Mouse (Mus musculus) cerebellum, postnatal 36 days (tissue): ENCODE measurements around the gene Gm49776.
"Not testable (repeated sequence)": the region's sequence is repeated elsewhere in the genome, so short reads cannot be mapped to it uniquely, and the experiment has no call there.

Experiments used
- DNase-seq, 2 experiments: peaks; one replicate each; pipeline ENCODE4 v3.0.0; 2021 to 2022; ENCODE audit warnings: mixed read lengths in 2 of 2

Gene Gm49776

GRCm38 (mm10) chr16:18258221-18258620 lies at the start of gene Gm49776:
Gm49776 (minus strand) TSS chr16:18258321.
- DNase-seq = no peak

DNA sequence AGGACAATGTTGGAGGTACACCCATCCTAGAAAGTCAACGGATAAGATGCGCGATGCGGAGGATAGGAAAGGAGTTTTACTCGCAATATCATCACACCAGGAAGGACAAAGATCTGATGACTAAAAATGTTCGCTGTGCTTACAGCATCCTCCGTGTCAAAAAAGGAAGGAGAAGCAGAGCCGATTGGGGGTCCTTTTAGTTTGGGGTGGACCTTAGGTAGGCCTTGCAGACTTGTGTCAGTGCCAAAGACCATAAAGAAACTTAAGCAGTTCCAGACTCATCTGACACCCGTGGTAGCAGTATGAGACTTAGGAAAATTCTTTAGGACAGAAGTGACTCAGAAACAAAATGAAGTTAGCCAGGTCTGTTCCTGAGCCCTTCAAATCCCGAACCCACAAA lies 31.5 kb upstream of the Gm49776 start:
- not testable (repeated sequence) for DNase-seq

DNA sequence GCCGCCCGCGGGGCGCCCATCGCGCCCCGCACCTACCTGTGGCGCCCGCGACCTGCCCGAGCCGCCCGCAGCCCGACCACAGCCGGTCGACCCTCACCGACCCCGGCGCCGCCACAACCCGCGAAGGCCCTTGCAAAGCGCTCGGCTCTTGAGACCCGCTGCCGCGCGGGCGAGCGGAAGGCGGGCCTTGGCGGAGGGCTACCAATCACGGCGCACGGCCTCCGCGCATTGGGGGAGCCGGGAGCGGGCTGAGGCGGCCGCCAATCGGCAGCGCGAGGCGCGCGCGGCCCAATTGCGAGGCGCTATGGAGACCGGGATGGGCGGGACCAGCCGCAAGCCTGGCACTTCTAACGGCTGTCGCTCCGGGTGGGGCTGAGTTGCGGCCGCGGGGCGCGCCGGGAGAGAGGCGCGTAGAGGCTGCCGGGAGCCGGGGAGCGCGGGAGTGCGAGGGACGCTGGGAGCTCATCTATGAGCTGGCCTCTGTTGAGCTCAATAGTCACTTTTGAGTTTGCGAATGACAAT lies 31.0 kb upstream of the Gm49776 start, which contains the start of gene Dgcr8:
Dgcr8 (minus strand) TSS at position 180 of the 522 bp plus-strand sequence.
- peak; percentile 95 to 98 for DNase-seq

DNA sequence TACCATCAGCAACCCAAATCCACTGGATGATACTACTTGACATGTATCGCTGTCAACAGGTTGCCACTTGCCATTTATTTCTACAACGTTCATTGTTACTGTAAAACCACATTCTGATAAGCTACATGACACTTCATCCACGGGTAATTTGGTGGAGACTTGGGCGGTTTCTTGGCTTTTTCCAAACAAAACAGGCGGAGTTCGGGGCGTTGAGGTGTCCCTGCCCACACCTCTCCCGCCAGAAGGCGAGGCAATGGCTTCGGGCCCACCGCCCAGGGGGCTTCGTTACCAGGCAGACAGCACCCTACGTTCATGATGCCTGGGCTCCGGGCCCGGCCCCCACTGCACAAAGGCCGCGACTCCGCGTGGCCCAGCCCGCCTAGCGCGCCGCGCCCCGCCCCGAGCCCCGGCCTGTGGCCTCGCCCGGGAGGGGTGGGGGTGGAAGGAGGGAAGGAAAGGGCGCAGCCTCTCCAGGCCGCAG lies 30.5 kb upstream of the Gm49776 start:
- DNase-seq = no peak

DNA sequence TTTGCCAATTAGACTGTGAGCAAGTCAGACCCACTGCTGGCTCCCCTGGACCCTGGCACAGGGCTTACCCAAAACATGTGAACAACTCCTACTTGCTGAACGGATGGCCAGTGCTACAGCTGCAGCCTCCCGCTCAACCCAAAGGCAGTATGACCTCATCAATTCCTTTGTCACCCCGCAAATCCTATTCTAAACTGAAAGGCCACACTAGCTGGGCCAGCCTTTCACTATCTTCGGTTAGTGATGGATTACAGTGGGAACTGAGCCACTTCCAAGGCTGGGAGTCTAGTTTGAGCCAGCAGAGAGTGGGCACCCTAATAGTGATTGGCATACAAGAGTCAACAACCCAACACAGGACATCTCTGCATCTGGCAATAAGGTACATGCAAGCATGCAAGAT lies 30.0 kb upstream of the Gm49776 start:
- DNase-seq = no peak

DNA sequence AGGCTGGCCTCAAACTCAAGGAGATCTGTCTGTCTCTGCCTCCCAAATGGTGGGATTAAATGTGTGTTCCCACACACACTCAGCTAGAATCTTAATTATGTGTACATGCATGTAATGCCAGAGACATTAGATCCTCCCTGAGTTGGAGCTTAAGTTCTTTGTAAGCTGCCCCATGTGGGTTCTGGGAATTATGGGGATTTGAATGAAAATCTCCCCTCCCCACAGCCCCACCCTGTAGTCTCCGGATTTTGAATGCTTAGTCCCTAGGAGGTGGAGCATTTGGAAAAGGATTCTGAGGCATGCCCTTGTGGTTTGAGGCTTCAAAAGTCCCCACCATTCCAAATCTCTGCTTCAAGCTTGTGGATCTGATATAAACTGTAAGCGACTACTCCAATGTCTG lies 17.0 kb upstream of the Gm49776 start:
- DNase-seq = no peak

GRCm38 (mm10) chr16:18268182-18268581 lies 10.1 kb upstream of the Gm49776 start:
- no peak for DNase-seq

DNA sequence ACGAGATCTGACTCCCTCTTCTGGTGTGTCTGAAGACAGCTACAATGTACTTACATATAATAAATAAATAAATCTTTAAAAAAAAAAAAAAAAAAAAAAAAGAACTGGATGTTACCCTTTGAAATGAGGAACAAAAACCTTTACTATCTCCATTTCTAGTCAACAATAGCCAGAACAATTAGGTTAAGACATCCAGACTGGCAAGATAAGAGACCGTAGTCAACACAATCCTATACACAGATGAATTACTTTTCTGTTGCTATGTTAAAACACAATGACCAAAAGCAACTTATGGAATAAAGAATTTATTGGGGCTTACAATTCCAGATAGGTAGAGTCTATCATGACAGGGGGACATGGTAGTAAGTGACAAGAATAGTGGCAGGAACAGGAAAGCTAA lies 6.9 kb upstream of the Gm49776 start:
- DNase-seq = no peak

DNA sequence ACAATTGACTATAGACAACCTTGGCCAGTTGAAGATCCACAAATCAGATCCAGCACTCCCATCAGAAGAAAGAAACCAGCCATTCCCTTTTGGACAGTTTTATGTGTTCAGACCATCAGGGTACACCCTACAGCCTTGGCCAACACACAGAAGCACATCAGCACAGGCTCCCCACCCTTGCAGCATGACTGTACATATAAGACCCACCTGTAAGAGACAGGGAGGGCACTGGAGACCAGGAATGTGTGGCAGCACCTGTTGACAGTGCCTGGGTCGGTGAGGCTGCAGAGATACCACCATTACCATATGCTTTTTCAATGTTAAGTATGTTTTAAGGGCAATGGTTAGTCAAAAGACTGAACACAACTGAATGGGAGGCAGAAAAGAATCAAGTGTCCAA lies 4.3 kb downstream of the Gm49776 start:
- no peak for DNase-seq

- no peak for DNase-seq
Observed at GRCm38 (mm10) chr16:18252736-18253135, 5.4 kb downstream of the Gm49776 start.

GRCm38 (mm10) chr16:18250828-18251790 lies 7.0 kb downstream of the Gm49776 start:
- DNase-seq = no peak

DNA sequence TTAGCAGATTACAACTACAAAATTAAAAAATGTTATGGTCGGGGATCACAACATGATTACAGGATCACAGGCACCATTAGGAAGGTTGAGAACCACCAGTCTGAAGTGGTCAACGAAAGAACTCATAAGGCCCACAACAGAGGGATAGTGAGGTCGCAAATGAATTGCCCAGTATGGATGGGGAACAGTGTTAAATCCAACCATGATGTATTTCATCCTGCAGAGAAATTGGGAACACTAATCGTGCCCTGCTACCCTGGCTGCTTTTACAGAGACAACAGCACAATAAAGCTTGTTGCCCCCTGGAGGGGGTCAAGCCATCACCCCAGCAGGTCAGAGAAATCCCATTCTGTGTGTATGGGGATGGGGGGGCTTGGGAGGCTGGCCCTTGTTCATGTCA lies 7.9 kb downstream of the Gm49776 start:
- DNase-seq = no peak

- DNase-seq = peak in 1 of 2 experiments; percentile 52
Observed at GRCm38 (mm10) chr16:18249364-18249967, 8.7 kb downstream of the Gm49776 start.

GRCm38 (mm10) chr16:18248433-18249363 lies 9.4 kb downstream of the Gm49776 start, which contains the start of the genes Trmt2a and Ranbp1:
Trmt2a (plus strand) TSS chr16:18248679.
Ranbp1 (minus strand) TSS chr16:18248732.
- DNase-seq = peak; percentile 96 to 98

- DNase-seq = no peak
Observed at GRCm38 (mm10) chr16:18247521-18248399, 10.4 kb downstream of the Gm49776 start.

DNA sequence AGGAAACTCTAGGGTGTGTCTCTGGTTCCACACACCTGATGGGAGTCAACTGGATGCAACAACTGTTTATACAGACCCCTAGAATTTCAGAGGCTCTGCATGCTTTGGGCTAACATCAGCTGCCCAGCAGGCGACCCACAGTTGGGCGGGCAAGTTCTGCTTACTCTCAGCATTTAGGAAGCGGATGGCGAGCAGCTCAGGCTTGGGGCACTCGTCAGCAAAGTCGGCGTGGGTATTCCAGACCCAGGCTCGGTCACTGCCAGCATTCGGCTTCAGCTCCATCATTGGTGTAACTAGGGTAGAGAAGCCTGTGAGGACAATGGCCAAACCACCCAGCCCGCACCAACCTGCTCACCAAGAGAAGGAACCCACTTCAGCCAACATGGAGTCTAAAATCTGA lies 16.5 kb downstream of the Gm49776 start:
- no peak for DNase-seq

DNA sequence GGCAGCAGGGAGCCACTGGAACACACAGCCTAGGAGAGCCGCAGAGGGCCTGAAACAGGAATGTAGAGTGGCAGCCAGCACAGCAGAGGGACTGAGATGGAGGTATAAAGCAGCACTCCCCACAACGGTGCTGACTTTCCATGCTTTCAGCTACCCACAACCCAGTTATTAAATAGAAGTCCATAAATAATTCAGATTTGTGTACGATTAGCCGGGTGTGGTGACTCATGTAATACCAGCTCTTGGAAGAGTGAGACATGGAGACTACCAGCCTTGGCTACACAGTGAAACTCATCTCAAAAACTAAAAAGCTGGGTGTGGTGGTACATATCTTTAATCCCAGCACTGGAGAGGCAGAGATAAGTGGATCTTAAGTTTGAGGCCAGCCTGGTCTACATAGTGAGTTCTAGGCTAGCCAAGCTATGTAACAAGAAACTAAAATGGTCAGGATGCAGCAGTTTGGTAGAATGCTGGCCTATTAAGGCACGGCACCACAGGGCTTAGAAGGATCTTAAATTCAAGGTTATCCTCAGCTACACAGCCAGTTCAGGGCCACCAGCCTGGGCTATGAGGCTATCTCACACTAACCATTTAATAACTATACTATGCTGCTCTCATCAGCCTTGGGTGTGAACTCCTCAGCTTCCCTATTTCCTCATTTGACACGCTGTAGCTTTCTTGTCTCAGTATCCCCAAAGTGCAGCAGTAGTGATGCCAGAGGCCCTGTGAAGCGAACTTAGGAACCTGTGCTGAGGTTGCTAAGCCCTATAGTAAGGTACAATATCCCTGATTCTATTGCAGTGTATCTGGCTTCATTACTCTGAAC lies 21.2 kb downstream of the Gm49776 start:
- no peak for DNase-seq

- peak; percentile 70 to 74 for DNase-seq
Observed at GRCm38 (mm10) chr16:18235389-18236065, 22.6 kb downstream of the Gm49776 start.

DNA sequence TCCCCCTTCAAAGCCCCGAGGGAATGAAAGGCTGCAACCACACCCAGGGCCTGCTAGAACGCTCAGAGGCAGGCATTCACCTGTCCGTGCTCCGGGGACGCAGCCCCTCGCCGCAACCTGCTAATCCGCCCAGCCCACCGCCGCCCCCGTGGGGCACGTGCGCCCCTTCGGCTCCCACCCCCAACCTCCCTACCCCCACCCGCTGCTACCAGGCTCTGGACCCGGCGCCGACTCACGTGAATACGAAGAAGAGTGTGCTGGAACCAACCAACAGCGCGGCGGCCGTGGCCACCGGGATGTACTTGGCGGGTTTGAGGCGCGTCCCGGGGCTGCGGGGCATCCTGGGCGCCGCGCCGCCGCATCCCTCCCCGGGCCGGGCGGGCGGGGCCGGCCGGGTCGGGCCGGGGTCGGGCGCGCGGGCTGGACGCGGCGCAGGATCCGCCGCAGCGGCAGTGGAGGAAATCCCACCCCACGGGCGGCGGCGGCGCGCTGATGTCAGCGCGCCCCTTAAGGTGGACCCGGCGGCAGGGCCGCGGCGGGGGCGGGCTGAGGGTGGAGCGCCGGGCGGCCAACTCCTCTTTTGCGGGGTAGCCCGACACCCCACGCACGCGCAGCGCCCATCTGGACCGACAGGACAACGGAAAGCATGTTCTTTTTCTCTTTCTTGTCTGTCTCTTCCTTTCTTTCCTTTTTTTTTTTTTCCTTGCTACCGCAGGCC lies 23.3 kb downstream of the Gm49776 start, which contains the start of gene Zdhhc8:
Zdhhc8 (minus strand) TSS at position 466 of the 718 bp plus-strand sequence.
- peak in 1 of 2 experiments; percentile 83 for DNase-seq
